18 mouse cellular contexts compared by ENCODE assay signal in the genomic region with DNA sequence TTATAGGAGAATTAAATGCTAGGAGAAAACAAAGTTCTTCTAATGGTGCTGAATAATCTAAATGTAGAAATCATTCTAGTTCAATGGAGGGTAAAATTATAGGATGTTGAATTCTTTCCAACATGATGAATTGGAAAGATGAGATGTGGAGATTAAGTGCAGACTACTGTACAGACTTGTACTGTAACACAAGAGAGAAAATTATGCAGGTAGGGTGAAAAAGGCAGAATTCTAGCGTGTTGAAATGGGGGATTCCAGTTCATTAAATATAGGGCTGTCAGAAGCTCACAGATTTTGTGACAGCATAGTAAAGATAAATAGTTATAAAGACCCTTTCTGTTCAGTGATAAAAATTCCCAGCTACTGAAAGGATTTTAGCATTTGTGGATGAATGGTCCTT.
DNase-seq lines count a peak whose midpoint lies in the region; ATAC-seq and TF ChIP-seq lines count a peak whose summit lies in the region.
"Had no signal": no experiment of that assay in that cellular context is flagged by ENCODE, and none has a peak within 500 bp of the region (broad histone marks: within the 10 kb centered on the region; RNA-seq: fewer than 3 reads in every experiment).

No protein-coding gene starts in this region.

- no peak overlapping the region for H3K4me3 ChIP-seq in forebrain, embryonic 12.5 days (replicated peaks)
- no peak overlapping the region for H3K4me3 ChIP-seq in forebrain, embryonic 11.5 days (ENCODE audit: low read depth, low read length)
- no peak overlapping the region for H3K4me3 ChIP-seq in forebrain, embryonic 16.5 days (replicated peaks; ENCODE audit: low read length)
- H3K4me3 ChIP-seq in forebrain, embryonic 15.5 days: no peak overlapping the region
- H3K4me3 ChIP-seq in midbrain, embryonic 14.5 days (replicated peaks; ENCODE audit: low read depth, low read length): no peak overlapping the region
- no peak overlapping the region for H3K4me3 ChIP-seq in midbrain, embryonic 10.5 days
- H3K4me3 ChIP-seq: embryonic facial prominence, embryonic 13.5 days; gastrocnemius, adult 2 months had no signal

- ATAC-seq in forebrain, embryonic 12.5 days (ENCODE audit: low FRiP score): 0 out of 2 replicates have a peak, but pooled peaks have one; percentile 30
- ATAC-seq in forebrain, embryonic 11.5 days (replicated peaks; ENCODE audit: low FRiP score): no peak
- peak; percentile 72 for ATAC-seq in forebrain, embryonic 16.5 days
- ATAC-seq in forebrain, embryonic 15.5 days (replicated peaks): no peak
- no peak for ATAC-seq in midbrain, embryonic 14.5 days (ENCODE audit: low FRiP score, low TSS enrichment)

- no peak overlapping the region for H3K27ac ChIP-seq in forebrain, embryonic 12.5 days
- H3K27ac ChIP-seq in forebrain, embryonic 11.5 days (ENCODE audit: low read depth, low read length): no peak overlapping the region
- no peak overlapping the region for H3K27ac ChIP-seq in forebrain, embryonic 16.5 days (ENCODE audit: low read length)
- no peak overlapping the region for H3K27ac ChIP-seq in forebrain, embryonic 15.5 days (replicated peaks)
- no peak overlapping the region for H3K27ac ChIP-seq in midbrain, embryonic 14.5 days (replicated peaks; ENCODE audit: low read depth, low read length)
- no peak overlapping the region for H3K27ac ChIP-seq in midbrain, embryonic 10.5 days (replicated peaks)
- H3K27ac ChIP-seq: embryonic facial prominence, embryonic 13.5 days; gastrocnemius, adult 2 months had no signal

- WGBS in forebrain, embryonic 12.5 days: 76% methylated on average over 1 of the region's 1 CpGs
- WGBS in forebrain, embryonic 11.5 days: 84% methylated on average over 1 of the region's 1 CpGs
- WGBS in forebrain, embryonic 16.5 days: 45% methylated on average over 1 of the region's 1 CpGs
- WGBS in forebrain, embryonic 15.5 days: 64% methylated on average over 1 of the region's 1 CpGs
- WGBS in midbrain, embryonic 14.5 days: 66% methylated on average over 1 of the region's 1 CpGs
- WGBS in midbrain, embryonic 10.5 days: 82% methylated on average over 1 of the region's 1 CpGs

- H3K4me2 ChIP-seq in forebrain, embryonic 12.5 days: no peak overlapping the region
- H3K4me2 ChIP-seq in forebrain, embryonic 11.5 days (ENCODE audit: low read depth, low read length, severe bottlenecking): no peak overlapping the region
- H3K4me2 ChIP-seq in forebrain, embryonic 16.5 days (ENCODE audit: low read length): no peak overlapping the region
- H3K4me2 ChIP-seq in forebrain, embryonic 15.5 days (replicated peaks): no peak overlapping the region
- no peak overlapping the region for H3K4me2 ChIP-seq in midbrain, embryonic 14.5 days (ENCODE audit: low read length)
- H3K4me2 ChIP-seq: embryonic facial prominence, embryonic 13.5 days had no signal

- H3K9ac ChIP-seq in forebrain, embryonic 12.5 days: no peak overlapping the region
- H3K9ac ChIP-seq in forebrain, embryonic 11.5 days (ENCODE audit: low read length): no peak overlapping the region
- no peak overlapping the region for H3K9ac ChIP-seq in forebrain, embryonic 16.5 days (replicated peaks; ENCODE audit: low read depth, low read length)
- H3K9ac ChIP-seq in forebrain, embryonic 15.5 days (replicated peaks): no peak overlapping the region
- no peak overlapping the region for H3K9ac ChIP-seq in midbrain, embryonic 14.5 days (replicated peaks; ENCODE audit: low read length)
- H3K9ac ChIP-seq: embryonic facial prominence, embryonic 13.5 days had no signal

- no peaks in the 10 kb centered on the region for H3K4me1 ChIP-seq in forebrain, embryonic 12.5 days
- H3K4me1 ChIP-seq in forebrain, embryonic 11.5 days (replicated peaks; ENCODE audit: control insufficient read depth, insufficient read depth, low read length): no peaks in the 10 kb centered on the region
- H3K4me1 ChIP-seq in forebrain, embryonic 16.5 days (replicated peaks; ENCODE audit: control insufficient read depth, insufficient read depth, low read length): no peaks in the 10 kb centered on the region
- H3K4me1 ChIP-seq in forebrain, embryonic 15.5 days: no peaks in the 10 kb centered on the region
- H3K4me1 ChIP-seq in midbrain, embryonic 14.5 days (ENCODE audit: control insufficient read depth, insufficient read depth, low read length): no peaks in the 10 kb centered on the region
- no peaks in the 10 kb centered on the region for H3K4me1 ChIP-seq in midbrain, embryonic 10.5 days
- H3K4me1 ChIP-seq: embryonic facial prominence, embryonic 13.5 days had no signal

- no peak for DNase-seq in forebrain, embryonic 11.5 days (ENCODE audit: low spot score)
- peak; percentile 10 for DNase-seq in midbrain, embryonic 14.5 days
- DNase-seq in midbrain, embryonic 10.5 days (ENCODE audit: low spot score): no peak
- peak; percentile 55 for DNase-seq in brain, embryonic 14.5 days (ENCODE audit: low read depth)
- no peak for DNase-seq in frontal cortex, adult 2 months (ENCODE audit: extremely low spot score in 1 of 2, low spot score in 1 of 2)
- DNase-seq: adrenal gland, adult 2 months; adrenal gland, postnatal 10 days; adrenal gland, postnatal 25 days; cerebellum, adult 11-12 months; cerebellum, adult 2 months; cerebellum, adult 9-10 months; cerebellum, postnatal 10 days; cerebellum, postnatal 25 days; gastrocnemius, adult 2 months had no signal

- H3K9me3 ChIP-seq in forebrain, embryonic 12.5 days: no peaks in the 10 kb centered on the region
- no peaks in the 10 kb centered on the region for H3K9me3 ChIP-seq in forebrain, embryonic 11.5 days (ENCODE audit: control insufficient read depth, low read length)
- H3K9me3 ChIP-seq in forebrain, embryonic 16.5 days (ENCODE audit: control insufficient read depth, low read length): no peaks in the 10 kb centered on the region
- H3K9me3 ChIP-seq in forebrain, embryonic 15.5 days: no peaks in the 10 kb centered on the region
- H3K9me3 ChIP-seq in midbrain, embryonic 14.5 days (ENCODE audit: control insufficient read depth, low read length): no peaks in the 10 kb centered on the region
- no peaks in the 10 kb centered on the region for H3K9me3 ChIP-seq in midbrain, embryonic 10.5 days (replicated peaks)
- H3K9me3 ChIP-seq: embryonic facial prominence, embryonic 13.5 days had no signal

- TF ChIP-seq CTCF in brain, embryonic 14.5 days (IDR thresholded peaks at IDR 0.05; ENCODE audit: borderline replicate concordance, extremely low read depth, insufficient read depth, insufficient read length): no peak

- no peak for TF ChIP-seq POLR2A in brain, embryonic 14.5 days (IDR thresholded peaks at IDR 0.05; ENCODE audit: borderline replicate concordance, extremely low read depth, insufficient read depth, insufficient read length, poor library complexity, severe bottlenecking)

- H3K36me3 ChIP-seq in forebrain, embryonic 12.5 days (replicated peaks): no peaks in the 10 kb centered on the region
- H3K36me3 ChIP-seq in forebrain, embryonic 11.5 days (ENCODE audit: control insufficient read depth, insufficient read depth, low read length): no peaks in the 10 kb centered on the region
- no peaks in the 10 kb centered on the region for H3K36me3 ChIP-seq in forebrain, embryonic 16.5 days (ENCODE audit: control insufficient read depth, insufficient read depth)
- no peaks in the 10 kb centered on the region for H3K36me3 ChIP-seq in forebrain, embryonic 15.5 days
- H3K36me3 ChIP-seq in midbrain, embryonic 14.5 days (ENCODE audit: control insufficient read depth, insufficient read depth, low read length): no peaks in the 10 kb centered on the region
- no peaks in the 10 kb centered on the region for H3K36me3 ChIP-seq in midbrain, embryonic 10.5 days
- H3K36me3 ChIP-seq: embryonic facial prominence, embryonic 13.5 days had no signal

- H3K27me3 ChIP-seq in forebrain, embryonic 12.5 days: no peaks in the 10 kb centered on the region
- H3K27me3 ChIP-seq in forebrain, embryonic 11.5 days (ENCODE audit: control insufficient read depth, insufficient read depth, low read length): no peaks in the 10 kb centered on the region
- H3K27me3 ChIP-seq in forebrain, embryonic 16.5 days (replicated peaks; ENCODE audit: control insufficient read depth, insufficient read depth, low read length): no peaks in the 10 kb centered on the region
- H3K27me3 ChIP-seq in forebrain, embryonic 15.5 days: no peaks in the 10 kb centered on the region
- no peaks in the 10 kb centered on the region for H3K27me3 ChIP-seq in midbrain, embryonic 14.5 days (ENCODE audit: control insufficient read depth, insufficient read depth, low read length)
- no peaks in the 10 kb centered on the region for H3K27me3 ChIP-seq in midbrain, embryonic 10.5 days (ENCODE audit: low read depth, poor library complexity, severe bottlenecking)
- H3K27me3 ChIP-seq: embryonic facial prominence, embryonic 13.5 days had no signal

Comparison
In these comparisons a context has a peak if more than half of its experiments do, and no peak if none do; other contexts are left out.
1. ATAC-seq: peak in forebrain, embryonic 12.5 days (single experiment) and forebrain, embryonic 16.5 days (single experiment); none in forebrain, embryonic 11.5 days (single experiment), forebrain, embryonic 15.5 days (single experiment) and midbrain, embryonic 14.5 days (single experiment).
2. DNase-seq: peak in midbrain, embryonic 14.5 days (single experiment) and brain, embryonic 14.5 days (single experiment); none in forebrain, embryonic 11.5 days (single experiment), midbrain, embryonic 10.5 days (single experiment) and frontal cortex, adult 2 months (0 of 2).